Mouse (Mus musculus): ENCODE measurements around the gene Rdh5.

Gene Rdh5

DNA sequence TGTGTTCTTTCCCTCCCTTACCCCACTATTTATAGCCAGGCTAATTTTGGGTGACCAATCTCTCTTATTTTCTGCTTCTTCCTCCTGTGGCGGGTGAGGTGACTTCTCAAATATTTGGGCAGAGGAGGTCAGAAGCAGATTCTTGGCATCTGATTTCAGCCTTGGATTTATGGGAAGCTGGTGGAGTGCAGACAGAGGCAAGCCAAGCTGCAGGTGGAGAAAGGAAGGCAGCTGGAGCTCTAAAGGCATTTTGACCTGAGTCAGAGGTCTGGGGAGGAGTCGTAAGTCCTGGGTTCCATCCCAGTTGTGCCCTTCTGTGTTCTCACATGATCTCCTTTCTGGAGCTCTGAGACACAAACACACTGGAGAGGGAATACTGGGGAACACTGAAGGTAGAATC, 8.8 kb upstream of the Rdh5 start:
- no peak for DNase-seq (ENCODE audit: extremely low read depth, low read depth)

DNA sequence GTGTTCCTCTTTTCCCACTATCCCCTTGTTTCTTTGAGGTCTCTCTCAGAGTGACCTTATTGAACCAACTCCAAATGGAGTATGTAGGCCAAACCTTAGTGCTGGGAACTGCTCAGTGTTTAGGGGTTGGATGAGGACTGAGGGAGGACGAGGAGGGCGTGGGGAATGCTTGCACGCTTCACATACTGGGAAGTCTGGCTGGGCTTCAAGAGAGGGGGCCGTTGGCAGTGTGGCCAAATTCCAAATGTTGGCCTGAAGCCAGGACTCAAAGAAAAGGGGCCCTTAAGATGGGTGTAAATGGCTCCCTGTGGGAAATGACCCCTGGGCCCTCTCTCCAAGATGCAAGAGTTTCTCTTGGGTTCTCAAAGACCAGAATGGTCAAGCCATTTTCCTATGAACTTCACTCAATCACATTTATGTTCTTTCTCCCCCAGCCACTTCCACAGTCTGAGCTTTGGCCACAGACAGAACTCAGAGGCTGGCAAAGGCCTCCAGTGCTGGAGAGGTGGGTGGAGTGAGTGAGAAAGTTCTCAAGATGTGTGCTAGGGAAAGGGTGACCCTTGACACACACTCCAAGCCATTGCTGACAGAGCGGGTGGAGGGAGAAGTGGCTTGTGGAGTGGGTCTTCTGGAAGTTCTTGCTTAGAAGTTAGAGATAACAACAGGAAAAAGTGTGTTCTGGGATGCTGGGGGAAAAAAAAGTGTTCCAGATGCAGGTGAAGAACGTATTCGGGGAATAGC, 7.1 kb upstream of the Rdh5 start:
- DNase-seq (ENCODE audit: extremely low read depth, low read depth): no peak

DNA sequence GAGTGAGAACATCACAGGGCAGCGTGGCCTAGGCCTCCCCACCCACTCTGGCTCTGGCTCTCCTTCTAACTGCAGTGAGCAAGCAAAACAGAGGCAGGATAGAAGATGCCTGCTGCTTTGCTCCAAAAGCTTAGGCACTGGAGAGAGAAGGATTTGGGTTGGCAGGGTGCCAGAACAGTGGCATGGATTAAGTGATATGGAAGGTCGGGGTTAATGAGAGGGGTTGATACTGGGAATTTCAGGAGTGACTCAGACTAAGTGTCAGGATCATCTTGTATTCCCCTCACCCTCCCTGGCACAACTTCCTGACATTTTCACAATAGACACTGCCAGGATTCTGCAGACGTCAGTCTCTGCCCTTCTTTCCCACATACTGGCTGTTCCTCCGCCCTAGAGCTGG, 5.7 kb upstream of the Rdh5 start:
- DNase-seq (ENCODE audit: extremely low read depth, low read depth): no peak

DNA sequence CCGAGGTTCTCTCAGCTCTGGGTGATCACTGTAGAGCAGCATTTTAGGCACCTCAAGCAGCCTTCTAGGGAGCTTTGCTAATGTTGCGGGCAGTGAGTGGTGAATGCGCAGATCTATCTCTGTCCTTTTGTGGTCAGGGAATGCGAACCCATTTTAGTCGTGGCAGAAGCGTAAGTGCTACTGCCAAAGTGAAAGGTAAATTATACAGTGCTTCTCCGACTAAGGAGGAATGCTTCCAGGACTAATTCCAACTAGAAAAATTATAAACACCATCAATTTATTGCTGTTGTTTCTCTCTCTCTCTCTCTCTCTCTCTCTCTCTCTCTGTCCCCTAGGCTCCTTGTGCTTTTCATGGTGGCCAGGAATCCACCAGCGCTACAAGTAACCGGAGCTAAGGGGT, 1.2 kb upstream of the Rdh5 start, which contains the start of gene Bloc1s1:
Bloc1s1 (minus strand) TSS at position 101 of the 400 bp plus-strand sequence.
- DNase-seq (ENCODE audit: extremely low read depth, low read depth): no peak

DNA sequence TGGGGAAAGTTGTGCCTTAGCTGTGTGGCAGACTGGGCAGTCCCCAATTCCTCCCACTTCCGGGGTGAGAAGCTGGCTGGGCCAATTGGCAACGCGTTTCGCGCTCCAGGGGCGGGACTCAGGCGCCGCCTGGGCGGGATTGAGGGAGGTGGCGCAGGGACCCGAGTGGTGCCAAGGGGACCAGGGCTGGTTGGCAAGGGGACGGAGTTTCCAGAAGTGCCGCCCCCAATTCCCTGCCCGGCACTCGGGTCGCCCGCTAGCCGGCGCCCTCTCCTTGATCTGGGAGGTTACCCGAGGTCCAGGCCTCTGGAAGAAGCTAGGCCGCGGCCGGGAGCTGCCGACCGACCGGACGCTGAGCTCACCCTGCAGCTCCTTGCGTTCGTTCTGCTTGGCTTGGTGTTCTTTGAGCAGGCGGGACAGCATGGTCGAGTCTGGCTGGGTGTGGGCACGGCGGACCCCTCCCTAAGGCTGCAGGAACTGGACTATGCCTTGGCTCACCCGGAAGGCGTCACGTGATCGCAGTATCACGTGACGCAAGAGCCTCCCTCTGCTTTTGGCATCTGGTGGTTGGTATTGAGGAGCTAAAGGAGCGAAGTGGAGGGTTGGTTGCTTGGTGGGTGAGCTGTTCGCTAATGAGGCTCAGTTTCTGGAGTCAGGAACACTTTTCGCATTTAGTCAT, 464 bp upstream of the Rdh5 start:
- peak; percentile 80 for DNase-seq (ENCODE audit: extremely low read depth, low read depth)

DNA sequence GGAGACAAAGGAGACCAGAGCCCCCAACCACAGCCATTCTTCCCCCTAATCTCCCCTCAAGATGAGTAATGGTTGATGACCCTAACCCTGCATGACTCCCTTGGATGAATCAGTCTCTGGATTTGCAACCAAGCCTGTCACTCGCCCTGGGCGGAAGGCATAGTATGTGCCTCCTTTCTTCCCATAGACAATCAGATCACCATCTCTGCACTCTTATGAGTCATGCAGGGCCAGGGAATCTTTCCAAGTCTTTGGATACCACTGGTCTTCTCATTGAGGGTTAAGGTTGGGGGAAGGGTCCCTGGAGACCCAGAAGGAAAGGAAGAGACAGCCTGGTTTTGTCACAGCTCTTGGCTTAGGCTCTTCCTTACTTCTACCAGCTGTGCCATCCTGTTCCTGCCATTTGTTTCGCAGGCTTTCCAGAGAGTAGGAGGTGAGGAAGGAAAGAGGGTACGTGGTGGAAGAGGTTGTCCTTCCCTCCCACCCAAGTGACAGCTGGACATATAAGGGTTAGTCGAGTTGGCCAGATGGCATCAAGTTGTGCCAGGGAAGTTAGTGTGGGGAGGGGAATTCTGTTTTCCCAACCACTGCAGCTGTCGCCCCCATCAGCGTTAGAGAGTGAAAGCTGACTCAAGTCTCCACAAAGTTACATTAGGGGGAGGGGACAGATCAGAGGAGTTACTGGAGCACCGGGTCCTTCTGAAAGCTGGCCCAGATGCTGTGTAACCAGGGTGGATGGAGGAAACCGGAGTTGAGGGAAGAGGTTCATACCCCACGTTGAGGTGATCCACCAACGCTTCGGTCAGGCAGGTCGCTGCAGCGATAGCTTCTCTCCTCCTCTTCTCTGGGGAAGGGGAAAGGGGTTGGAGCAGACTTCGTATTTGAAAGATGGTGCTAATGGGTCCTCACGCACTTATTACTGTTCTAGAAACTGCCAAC, 536 bp downstream of the Rdh5 start:
- DNase-seq (ENCODE audit: extremely low read depth, low read depth): no peak

DNA sequence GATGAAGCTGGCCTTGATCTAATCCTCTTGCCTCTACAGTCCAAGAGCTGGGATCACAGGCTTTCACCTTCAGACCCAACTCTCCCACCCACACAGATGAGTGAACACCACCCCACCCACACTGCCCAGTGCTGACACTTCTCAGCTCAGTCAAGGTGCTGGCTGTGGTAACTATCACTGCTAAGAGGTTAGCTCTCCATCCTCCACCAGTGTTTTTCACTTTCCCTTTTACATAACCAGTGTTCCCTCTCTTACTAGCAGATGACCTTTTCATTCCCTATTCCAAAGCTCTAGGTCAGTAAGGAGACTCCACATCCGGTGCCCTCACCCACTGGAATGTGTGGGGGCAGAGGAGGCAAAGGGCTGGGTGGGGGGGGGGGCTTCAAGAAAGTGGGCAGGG, 1.4 kb downstream of the Rdh5 start:
- no peak for DNase-seq (ENCODE audit: extremely low read depth, low read depth)

DNA sequence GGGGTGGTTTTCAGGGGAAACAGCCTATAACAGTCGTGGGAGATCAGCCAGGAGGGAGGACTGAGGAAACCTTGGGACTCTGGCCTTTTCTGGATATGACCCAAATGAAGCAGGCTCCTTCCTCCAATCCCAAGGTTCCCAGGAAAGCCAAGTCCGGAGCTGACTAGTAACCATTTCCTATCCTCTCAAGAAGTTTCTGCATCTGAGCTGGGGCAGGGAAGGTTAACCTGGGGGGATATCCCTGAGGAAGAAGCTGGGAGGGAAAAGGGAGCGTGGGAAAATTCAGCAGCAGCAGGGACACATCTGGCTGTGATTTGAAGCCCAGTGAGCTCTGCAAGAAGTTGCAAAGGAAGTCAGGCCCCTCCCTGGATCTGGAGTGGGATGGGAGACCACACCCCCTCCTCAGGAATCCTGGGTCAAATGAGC, 1.9 kb downstream of the Rdh5 start:
- no peak for DNase-seq (ENCODE audit: extremely low read depth, low read depth)

DNA sequence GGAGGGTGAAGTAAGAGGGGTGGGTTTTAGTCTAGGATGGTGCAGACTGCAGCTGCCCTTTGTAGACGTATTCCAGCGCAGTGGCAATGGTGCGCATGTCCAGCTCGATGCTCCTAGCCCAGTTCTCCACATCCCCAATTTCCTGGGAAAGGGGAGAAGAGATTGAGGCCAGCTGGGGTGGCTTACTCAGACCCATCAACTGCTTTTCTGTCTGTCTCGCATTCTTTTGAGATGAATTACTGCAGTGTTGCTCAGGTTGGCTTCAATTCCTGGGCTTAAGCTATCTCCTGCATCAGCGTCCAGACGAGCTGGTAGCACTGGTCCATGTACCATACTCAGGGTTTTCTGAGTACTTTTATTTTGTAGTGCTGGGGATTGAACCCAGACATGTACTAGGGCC, 2.7 kb downstream of the Rdh5 start:
- DNase-seq (ENCODE audit: extremely low read depth, low read depth): no peak

DNA sequence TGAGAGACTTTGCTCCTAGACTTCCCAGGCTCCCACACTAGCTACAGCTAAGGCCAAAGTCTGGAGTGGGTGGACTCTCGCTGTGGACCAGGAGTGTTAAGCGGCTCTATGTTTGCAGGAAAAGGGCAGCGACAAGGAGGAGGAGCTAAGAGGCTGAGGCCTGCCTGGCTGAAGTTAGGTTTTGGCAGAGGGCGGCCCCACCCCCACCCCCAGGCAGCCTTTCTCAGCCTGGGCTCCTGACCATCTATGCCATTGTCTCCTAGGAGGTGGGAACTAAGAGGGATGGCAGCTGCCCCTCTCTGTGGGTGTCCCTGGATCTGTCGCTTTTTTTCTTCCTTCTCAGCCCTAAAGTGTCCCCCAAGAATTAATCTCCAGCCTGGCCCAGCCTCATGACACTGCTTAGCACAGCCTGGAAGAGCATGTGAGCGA, 3.5 kb downstream of the Rdh5 start:
- no peak for DNase-seq (ENCODE audit: extremely low read depth, low read depth)

DNA sequence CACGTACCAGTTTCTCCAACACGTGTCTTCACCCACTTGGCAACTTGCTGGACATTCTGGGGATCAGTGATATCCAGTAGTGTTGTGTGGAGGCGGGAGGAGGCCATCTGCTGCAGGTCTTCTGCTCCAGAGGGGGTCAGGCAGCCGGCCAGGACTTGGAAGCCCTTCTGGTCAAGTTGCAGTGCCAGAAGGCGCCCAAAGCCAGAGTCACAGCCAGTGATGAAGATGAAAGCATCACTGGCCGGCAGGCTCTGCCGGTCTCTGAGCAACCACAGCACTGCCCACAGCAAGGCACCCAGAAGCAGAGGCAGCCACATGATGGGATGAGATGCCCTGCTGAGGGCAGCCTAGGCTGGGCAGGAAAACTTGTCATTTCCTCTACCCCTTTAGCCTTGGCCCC, 4.4 kb downstream of the Rdh5 start:
- no peak for DNase-seq (ENCODE audit: extremely low read depth, low read depth)

DNA sequence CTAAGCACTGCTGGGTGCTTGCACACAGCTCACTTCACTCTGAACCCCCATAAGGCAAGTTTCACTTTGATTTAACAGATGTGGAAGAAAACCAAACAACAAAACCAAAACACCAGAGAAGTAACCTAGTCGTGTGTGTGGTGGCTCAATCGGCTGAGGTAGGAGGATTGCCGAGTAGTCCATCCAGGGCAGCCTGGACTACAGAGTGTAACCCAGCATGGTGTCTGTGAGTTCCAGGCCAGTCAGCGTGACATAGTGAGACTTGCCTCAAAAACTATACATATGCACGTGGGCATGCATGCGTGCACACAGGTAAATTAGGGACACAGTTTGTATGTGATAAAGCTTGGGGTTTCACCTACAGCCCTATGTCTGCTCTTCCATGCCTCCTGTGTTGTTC, 5.3 kb downstream of the Rdh5 start:
- DNase-seq (ENCODE audit: extremely low read depth, low read depth): no peak

DNA sequence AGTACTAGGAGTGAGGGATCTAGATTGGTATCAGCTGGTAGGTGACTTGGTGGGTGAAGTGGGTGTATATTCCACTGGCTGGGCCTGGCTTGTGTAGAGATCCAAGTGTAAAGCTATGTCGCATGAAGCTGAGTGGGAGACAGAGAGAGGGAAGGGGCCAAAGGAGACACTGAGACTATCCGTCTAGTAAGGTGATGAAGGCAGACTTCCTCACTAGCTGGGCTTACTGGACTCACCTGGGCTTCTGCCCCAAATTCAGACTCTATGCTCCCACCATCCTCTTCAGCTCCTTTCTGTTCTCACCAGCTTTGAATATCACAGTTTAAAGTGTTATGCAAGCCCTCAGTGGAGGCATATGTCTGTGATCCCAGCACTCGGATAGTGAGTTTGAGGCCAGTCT, 6.0 kb downstream of the Rdh5 start:
- DNase-seq (ENCODE audit: extremely low read depth, low read depth): no peak

DNA sequence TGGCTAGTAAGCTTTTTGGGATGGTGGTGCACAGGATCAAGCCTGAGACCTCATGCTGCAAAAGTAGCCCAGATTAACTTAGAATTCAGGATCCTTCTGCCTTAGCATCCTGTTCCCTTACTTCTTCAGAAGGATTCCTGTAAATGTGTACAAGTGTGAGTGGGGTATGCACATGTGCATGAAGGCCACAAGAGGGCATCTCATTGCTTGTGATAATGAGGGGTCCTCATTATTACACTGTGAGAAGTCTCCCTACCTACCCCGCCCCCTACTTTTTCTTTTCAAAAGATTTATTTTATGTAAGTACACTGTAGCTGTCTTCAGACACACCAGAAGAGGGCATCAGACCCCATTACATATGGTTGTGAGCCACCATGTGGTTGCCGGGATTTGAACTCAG, 7.1 kb downstream of the Rdh5 start:
- DNase-seq (ENCODE audit: extremely low read depth, low read depth): no peak

DNA sequence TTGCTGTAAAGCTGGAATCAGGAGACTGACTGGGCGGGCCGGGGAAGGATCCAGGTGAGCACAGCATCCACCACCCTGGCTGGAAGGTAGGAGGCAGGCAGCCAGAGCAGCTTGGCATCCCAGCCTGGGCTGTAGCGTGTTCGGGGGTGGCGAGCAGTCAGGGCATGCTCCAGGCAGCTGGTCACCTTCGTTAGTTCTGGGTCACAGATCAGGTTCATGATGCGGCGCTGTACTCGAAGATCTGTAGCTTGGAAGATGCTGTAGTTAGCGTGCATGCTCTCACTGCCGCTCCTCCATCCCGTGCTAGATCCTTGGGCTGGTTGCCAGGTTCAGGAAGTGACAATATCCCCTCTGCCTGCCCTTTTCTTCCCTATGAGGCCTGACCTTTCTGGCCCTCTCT, 9.0 kb downstream of the Rdh5 start:
- no peak for DNase-seq (ENCODE audit: extremely low read depth, low read depth)

DNA sequence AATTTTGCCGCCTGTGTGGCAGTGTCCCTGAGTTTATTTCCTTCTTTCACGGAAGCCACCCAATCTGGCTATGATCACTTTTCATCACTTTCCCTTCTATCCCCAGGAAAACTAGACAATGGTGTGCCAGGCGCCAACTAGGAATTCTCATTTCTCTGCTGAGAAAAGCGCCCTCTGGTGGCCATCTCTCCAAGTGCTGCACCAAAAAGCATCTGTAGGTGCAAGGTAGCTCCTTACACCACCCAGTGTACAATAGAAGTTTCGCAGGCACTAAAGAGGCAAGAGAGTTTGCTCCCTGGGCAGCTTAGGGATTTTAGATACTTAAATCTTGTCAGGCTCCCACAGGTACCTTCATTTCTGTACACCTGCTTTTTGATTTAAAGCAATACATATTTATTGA, 9.5 kb downstream of the Rdh5 start:
- DNase-seq (ENCODE audit: extremely low read depth, low read depth): peak; percentile 58

DNA sequence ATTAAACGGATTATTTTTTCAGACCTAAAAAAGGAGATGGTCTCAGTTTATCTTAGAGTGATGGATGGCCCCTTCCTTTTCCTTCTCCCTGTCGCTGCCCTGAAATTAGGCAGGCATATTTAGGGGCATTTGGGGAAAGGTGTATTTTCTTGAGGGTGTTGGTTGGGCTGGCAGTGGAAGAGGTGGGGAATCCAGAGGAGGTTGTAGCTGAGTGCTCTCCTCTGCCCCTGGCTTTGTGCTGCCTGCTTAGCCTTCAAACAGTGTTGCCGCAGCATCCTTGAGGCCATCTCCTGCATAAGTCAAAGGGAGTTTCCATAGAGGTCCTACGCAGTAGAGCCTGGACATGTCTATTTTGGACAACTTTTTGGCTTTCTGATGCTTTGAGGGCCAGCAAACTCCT, 9.9 kb downstream of the Rdh5 start:
- DNase-seq (ENCODE audit: extremely low read depth, low read depth): no peak

DNA sequence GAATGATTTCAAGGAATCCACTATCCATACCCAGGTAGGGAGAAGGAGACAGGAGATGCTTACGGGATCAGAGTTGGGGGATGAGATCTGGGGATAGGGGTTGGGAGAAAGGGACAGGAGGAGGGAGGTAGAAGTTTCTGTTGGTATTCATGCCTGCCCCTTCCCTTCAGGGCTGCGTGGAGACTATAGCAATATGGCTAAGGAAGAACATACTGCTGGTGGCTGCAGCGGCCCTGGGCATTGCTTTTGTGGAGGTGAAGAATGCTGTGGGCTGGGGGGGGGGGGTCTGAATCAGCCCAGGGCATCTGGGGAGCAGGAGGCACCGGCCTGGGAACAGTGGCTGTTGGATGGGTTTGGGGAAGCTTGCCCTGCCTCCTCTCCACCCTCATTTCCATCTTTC, 10.4 kb downstream of the Rdh5 start:
- DNase-seq (ENCODE audit: extremely low read depth, low read depth): no peak

DNA sequence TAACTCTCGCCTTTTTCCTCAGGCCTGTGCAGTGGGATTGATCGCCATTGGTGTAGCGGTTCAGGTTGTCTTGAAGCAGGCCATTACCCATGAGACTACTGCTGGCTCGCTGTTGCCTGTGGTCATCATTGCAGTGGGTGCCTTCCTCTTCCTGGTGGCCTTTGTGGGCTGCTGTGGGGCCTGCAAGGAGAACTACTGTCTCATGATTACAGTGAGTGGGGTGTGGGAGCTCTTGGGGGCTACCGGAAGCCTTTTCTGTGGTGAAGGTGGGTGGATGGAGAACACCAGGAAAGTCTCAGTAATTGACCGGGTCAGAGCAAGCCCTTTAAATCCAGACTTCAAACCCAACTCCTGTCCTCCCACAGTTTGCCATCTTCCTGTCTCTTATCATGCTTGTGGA, 11.3 kb downstream of the Rdh5 start:
- DNase-seq (ENCODE audit: extremely low read depth, low read depth): no peak

DNA sequence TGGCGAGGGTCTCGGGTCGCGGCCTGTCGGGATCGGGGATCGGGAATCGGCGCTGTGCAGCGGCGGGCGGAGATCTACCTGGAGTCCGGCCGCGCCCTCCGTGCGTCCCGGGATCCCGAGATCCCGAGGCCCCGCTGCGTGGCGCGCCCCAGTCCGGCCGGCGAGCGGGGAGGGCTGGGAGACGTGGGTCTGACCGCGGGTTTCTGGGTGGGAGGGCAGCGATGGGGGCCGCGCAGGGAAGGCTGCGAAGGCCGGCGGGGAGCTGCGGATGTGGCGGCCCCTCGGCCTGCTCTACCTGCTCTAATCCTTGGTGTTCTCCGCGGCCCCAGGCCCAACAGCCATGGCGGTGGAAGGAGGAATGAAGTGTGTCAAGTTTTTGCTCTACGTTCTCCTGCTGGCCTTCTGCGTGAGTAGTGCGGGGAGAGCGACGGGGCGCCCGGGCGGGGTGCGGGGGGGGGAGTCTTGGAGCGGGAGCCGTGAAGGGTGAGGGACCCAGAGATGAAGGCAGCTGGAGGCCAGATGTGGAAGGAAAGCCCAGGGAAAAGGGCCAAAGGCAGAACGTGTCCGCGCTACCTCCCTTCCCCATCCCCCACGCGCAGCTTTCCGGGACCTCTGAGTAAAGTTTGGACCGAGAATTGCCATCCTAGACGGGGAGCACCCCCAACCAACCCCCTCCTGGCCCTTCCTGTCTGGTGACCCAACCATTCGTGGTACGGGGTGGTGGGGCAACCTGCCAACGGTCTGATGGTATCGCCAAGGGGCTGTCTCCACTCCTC, 12.4 kb downstream of the Rdh5 start:
- DNase-seq (ENCODE audit: extremely low read depth, low read depth): no peak

DNA sequence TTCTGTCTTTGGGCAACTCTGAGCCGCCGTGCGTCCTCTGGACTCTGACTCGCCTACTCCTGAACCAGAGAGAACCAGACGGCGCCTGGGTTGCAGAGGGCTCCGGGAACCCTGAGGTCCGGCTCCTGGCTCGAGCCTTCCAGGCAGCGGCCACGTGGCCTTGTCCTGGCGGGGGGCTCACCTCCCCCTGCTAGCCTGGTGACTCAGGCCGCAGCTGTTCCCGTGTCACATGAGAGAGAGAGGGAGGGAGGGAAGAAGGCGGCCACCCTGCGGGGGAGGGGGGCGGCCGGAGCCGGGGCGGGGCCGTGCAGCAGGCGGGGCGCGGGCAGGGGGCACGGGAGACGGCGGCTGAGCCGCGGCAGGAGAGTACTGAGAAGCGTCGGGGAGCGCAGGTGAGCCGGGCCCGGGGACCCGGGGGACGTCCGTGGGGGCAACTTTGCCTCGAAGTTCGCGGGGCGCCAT, 13.1 kb downstream of the Rdh5 start:
- DNase-seq (ENCODE audit: extremely low read depth, low read depth): no peak

Measured in MEL-GATA-1-ER (cell line).